Mouse (Mus musculus): Measurements from ENCODE around the gene Tbck.

DNA sequence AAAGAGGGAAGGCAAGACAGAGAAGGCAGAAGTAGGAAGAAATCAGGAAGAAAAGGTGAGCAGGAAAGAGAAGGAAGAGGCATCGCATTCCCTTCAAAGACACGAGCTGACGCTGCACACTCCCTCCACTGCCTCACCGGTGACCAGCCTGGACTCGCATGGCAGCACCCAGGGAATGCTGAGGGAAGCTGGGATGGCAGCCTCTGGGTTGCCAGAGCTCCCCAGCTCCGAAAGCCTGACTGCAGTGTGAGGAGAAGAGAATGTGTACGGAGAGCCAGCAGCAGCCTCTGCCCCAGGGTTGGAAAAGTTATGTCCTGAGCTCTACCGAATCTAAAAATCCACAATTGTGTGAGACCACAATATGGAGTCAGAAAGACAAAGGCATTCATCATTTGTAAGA is 155.6 kb downstream of the Tbck start:
- TF ChIP-seq POLR2A (IDR thresholded peaks at IDR 0.05; ENCODE audit: low read depth, low read length): no peak
- no peak for TF ChIP-seq CTCF (IDR thresholded peaks at IDR 0.05; ENCODE audit: borderline replicate concordance, insufficient read depth, low read length)

Data from embryonic fibroblast, embryonic 13.5 days (primary cell).